Mouse (Mus musculus) left cerebral cortex, adult 8-10 months (tissue): ENCODE results near the gene Cat. TPM values are rescaled to one million over a fixed set of nuclear protein-coding genes. Genes with fewer than 3 reads are reported as not detected.

Experiments used
- DNase-seq, 2 experiments: peaks; one replicate each; pipeline ENCODE4 v3.0.0; 2022; ENCODE audit warnings: low spot score in 2 of 2
- total RNA-seq, 4 experiments: library from RNA; stranded (reverse); gene quantifications; 2 replicates each; pipeline ENCODE4 v1.2.4; 2022

The Cat gene
- total RNA-seq, 4 experiments from 2014 or later, result 43.7 to 51.4 (median 48.4) TPM

DNA sequence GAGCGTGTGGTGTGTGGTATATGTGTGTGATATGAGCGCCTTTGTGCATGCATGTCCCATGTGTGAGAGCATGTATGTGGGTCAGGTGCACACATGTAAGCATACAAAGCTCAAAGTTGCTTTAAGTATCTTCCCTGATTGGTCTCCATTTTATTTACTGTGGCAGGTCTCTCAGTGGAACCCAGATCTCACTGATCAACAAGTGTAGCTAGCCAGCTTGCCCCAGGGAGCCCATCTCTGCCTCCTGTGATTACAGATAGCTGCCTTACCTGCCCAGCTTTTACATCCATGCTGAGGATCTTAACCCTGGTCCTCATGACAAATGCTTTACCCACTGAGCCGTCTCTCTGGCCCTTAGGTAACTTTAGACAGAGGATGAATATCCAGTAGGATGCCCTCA, 6.6 kb downstream of the Cat start:
- DNase-seq, result no peak

DNA sequence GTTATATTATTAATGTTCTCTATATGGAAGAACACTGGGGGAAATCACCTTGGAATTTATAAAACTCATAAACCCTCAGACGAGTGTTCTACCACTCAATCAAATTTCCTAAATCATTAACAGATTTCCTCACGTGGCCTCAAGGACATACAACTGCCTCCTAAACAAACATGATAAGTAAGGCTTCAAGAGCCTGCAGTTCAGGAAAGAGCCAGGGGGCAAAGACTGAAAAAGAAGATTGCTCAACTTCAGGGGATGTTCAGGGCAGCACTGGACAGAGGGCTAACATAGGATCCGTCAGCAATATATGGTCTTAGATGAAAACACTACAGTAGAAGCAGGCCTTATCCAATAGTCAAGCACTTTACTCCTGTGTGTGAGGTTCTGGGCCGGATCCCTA, 7.5 kb downstream of the Cat start:
- no peak for DNase-seq

DNA sequence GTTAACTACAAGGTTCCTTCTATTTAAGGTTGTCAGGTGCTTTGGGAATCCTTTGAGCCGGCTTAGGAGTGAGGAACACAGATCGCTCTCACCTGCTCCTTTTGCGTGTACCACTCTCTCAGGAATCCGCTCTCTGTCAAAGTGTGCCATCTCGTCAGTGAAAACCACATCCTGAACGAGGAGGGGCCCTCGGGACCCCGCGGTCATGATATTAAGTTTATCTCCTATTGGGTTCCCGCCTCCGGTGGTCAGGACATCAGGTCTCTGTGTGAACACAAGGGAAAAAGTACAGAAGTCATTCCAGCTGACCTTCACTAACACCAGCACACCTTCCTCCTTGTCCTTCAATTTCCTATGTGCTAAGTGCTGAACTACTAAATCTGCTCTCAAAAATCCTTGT, 8.3 kb downstream of the Cat start:
- DNase-seq, result no peak

DNA sequence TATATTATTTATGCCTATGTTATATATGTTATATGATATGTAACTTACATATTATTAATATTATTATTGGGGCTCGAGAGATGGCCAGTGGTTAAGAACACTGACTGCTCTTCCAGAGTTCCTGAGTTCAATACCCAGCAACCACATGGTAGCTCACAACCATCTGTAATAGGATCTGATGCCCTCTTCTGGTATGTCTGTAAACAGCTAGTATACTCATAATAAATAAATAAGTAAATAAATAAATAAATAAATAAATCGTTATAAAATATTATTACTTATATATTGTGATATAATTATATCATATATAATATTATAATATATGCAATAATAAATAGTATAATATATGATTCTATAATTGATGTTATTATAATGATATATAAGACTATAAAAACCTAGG, 8.8 kb downstream of the Cat start:
- no peak for DNase-seq

DNA sequence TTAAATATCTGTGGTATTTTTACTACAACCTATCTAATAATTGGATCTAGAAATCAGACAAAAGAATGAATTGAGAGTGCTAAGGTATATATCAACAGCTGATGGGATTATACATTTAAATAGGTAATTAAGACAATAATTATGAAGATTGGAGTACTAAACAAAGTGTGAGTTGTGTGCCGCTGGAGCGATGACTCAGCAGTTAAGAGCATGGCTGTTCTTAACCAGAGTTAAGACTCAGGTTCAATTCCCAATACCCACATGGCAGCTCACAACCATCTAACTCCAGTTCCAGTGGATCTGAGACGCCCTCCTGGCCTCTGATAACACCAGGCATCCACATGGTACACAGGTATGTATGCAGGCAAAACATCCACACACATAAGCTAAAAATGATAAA, 11.6 kb downstream of the Cat start:
- no peak for DNase-seq

DNA sequence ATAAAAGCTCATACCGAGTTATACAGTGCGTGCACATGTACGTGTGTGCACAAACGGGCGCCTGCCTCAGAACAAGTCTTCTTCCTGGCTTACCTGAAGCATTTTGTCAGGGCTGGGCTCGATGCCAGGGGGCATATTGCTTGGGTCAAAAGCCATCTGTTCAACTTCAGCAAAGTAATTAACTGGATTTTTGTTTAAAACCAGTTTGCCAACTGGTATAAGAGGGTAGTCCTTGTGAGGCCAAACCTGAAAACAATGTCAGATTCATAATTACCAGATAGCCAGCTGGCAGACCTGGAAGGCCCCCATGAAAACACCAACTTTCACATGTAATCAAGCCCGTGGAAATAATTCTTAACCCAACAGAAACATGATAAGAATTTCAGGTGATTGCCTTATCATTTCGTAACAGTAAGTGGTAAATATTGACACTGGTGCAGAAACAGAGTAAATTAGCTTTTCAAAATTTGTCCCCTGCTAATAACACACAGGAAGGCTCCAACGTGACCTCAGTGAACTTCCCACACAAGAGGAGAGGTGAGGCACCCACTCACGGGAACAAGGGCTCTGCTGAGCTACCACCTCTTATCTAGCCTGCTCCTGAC, 17.9 kb downstream of the Cat start:
- DNase-seq, result no peak

DNA sequence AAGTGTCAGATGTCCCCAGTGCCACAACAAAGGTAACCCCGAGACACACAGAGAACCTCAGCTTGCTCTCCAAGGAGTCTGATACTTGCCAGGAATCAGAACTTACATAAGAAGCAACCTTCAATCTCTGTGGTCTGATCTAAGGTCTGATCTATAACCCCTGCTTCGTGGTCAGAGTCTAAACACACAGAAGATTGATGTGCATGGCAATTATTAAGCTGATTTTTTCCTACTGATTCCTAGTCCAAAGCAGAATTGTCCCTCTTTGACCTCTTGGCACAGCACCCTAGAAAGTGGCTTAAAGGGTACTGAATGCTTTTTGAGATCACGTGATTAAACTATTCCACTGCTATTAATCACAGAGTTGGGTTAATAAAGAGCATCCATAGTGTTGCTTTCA, 18.7 kb downstream of the Cat start:
- DNase-seq, result no peak

DNA sequence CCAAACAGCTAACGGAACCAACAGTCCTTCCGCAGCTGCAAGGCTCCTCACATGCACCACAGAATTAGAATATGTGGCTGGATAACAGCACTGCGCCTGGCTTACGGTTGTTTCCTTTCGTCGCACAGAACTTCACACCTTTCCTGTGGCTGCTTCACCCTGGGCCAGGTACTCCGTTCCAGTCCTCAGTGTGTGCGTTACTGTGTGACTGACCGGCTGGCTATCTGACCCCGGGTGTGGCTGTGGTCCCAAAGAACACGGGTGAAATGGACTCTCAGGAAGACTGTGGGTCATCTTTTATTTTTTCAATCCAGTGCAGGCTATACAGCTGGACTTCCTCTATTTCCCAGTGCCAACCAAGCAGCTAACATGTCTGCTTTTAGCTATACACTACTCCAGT, 19.5 kb downstream of the Cat start:
- DNase-seq, result no peak

DNA sequence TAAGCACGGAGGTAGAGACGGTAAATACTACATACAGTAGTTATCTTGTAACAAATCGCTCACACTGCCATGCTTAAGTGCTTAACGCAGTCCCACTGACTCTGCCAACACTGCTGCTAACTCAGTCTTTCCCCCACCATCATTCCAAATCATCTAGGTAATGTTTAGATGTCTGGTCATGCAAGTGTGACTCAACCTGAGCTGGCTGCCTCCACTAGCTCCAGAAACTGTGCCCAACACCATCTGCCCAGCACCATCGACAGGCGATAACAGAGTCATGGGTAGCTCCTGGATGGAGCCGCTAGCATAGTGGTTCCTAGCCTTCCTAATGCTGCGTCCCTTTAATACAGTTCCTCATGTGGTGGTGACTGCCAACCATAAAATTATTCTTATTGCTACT, 20.4 kb downstream of the Cat start:
- no peak for DNase-seq

DNA sequence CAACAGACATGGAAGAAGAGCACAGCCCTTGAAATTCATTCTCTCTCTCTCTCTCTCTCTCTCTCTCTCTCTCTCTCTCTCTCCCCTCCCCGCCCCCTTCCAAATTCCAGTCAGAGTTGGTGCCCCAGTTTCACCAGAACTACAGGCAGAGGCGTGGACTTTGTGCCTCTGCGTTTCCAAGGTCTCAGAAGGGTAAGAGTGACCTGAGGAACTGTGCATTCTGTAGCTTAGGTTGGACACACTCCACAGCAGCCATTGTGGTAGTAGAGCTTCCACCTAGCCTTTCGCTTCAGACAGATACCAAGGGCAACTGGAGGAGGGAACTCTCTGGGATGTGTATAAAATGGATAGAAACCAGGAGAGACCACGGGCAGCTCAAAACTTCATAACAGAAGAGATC, 22.2 kb downstream of the Cat start:
- no peak for DNase-seq

DNA sequence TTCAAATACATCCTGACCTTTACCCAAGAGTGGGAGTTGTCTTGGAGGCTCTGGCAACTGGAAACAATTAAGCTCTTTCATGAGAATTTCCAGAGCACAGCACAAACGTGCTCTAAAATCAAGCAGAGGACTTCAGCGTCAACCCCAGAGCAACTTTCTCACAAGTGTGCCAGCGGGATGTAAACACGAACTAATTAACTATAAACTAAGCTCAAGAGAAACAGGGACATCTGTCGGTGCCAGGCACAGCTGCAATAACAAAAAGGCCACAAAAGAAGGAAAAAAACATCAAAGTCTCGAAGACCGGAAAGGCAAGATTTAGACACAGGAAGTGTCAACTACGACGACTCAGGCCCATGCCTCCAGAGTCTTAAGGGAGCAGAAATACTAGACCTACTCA, 23.2 kb downstream of the Cat start:
- DNase-seq, result no peak

DNA sequence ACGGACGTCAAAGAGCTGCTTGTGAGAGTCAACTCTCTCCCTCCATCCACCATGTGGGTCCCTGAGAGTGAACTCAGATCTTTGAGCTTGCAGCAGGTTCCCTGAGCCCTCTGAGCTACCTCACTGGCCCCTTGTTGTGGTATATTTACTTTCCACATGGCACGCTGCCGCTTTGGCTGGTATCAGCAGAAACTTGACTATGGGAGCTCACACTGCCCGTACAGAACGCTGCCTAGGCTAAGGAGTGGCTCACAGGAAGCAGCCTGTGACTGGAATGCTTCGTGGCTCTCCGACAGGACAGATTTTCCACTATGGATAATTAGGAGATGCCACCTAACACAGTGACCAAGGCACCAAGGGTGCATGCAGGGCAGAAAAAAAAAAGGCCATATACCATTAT, 23.8 kb downstream of the Cat start:
- DNase-seq, result no peak

DNA sequence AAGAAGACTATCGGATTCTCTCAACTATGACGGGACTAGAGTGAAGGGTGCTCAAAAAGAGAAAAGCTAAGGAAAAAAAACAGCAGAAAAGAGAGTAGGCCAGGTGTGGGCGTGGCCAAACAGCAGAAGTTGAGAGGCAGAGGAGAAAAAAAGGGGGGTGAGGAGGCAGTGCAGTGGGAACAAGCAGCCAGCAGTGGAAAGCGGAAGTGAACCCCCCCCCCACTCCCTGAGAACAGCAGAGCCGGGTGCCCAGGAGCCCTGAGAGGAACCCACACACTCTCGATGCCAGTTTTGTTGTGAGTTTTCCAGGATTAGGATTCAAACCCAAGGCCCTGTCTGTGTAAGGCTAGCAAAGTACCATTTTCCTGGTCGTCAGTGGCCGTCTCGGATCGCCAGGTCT, 25.9 kb downstream of the Cat start:
- DNase-seq, result no peak

DNA sequence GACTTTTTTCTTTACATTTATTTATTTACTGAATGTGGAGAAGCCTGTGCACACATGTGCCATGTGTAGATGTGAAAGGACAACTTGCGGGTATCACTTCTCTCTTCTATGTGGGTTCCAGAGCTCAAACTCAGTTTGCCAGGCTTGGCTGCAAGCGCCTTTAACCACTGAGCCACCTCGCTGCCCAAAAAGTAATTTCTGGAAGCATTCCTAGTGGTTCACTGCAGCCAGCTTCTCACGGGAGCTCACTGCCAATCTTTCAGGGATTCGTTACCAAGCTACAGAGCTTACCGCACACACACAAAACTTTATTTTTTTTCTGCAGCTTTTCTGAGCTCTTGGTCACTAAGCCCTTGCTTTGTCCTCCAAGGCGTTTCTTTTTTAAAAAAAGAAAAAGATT, 27.3 kb downstream of the Cat start:
- DNase-seq, result no peak

DNA sequence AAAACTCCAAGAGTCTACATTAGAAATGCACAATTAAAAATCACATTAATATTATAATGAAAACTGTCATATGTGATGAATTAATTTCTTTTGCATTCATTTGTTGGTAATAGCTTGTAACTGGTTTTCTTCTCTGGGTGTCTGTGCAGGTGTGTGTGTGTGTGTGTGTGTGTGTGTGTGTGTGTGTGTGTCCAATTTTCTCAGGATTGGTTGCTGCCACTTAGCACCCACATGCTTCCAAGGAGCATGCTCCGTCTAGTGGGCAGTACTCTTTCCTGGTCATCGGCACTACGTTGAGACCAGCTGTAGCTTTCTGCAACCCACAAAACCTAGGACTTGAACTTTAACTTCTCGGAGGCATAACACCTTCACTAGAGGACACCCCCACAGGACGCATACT, 27.9 kb downstream of the Cat start:
- no peak for DNase-seq

DNA sequence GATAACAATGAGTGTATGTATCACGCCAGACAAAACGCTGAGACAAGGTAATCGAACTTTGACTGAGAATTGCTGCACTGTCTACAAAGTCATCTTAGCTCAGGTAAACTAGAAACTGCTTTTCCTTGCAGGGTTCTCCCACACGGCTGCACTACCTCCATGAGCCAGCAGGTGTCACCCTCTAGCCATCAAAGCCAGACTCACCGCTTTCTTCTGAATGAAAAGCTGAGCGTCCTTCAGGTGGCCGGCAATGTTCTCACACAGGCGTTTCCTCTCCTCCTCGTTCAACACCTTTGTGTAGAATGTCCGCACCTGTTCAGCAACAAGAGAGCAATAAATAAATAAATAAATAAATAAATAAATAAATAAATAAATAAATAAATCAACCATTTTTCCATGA, 28.3 kb downstream of the Cat start:
- peak; percentile 43 to 93 for DNase-seq

DNA sequence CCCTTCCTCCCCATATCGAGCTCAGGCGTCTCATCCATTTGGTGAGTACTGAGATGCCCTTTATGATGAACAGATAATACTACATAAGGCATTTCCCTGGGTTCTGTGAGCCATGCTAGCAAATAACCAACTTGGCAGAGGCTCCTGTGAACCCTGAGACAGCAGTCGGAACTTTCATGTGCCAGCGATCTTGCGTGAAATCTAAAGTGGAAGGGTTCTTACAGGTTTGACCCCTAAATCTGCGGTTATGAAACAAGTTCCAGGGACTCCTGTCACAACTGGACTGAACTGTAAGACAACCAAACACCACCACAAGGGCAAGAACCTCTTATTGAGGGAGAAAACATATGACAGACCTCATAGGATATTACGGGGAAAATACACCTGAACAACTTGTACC, 29.2 kb downstream of the Cat start:
- no peak for DNase-seq

DNA sequence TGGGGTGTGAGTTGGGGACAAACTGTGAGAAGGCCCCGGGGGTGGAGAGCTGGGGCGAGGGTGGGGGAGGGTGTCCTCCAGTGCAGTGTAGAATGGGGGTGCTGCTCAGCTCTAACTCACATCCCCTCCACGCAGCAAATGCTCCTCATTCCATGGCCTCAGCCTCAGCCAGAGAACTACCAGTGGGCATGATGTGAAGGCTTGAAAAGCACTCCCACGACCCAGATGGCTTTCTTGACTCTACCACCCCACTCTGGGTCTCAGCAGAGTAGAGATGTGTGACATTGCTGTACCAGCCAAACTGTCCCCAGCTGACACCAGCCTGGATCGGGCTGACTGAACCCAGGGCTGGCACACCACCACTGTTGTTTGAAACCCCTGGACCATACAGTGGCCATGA, 32.4 kb downstream of the Cat start:
- DNase-seq, result no peak

DNA sequence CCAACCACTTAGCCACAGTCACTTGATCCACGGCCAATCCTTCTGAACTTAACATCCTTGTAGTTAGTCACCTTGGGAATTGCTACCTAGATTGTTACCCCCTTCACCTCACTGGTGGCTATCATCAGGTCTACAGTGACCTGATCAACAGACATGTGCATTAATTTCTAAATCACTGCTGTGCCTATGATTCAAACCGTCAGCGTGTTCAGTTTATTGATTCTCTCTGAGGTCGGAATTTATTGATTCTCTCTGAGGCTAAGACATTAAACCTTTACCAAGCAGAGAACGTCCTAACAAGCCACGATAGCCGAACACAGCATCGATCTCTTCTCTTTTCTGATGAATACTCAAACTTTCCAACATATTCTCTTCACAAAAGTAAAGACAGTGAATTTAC, 34.7 kb downstream of the Cat start:
- no peak for DNase-seq

DNA sequence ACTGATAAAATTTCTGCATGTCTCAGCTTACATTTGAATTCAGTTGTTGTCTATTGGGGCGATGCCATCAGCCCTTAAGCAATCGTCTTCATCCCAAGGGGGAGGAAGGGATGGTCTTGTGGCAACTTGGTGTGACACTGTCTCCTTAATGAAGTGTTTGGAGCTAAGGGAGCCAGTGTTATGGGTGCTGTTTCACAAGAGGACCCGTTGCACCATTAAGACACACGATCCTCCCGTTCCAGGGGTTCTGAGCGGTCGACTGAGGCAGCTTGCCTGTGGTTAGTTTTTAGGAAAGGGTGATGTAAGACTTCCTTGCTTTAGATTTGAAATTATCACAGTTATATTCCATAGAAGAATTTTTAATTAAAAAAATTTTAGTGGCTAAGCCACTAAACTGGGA, 35.1 kb downstream of the Cat start:
- no peak for DNase-seq

DNA sequence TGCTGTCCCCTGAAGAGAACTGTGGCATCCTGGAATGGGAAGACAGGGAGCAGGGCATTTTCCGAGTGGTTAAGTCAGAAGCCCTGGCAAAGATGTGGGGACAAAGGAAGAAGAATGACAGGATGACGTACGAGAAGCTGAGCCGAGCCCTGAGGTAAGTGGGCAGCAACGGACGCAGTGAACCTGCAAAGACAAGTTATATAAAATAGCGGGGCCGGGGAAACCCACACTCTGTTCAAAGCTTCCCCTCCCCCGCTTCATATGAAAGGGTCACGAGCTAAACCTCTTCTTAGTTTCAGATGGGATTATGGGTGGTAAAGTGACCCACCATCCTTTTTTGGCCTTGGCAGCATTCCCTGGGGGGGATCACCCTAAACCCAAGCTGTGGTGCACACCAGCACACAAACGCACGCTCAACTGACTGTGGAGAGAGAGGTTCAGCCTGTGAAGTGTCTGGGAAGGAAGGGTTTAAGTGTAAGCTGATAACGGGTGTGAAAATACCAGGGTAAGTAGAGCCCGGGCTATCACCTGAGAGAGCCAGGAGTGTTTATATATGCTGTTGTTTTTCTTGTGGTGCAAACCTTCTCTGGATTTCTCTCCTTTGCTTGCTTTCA, 35.9 kb downstream of the Cat start:
- no peak for DNase-seq

DNA sequence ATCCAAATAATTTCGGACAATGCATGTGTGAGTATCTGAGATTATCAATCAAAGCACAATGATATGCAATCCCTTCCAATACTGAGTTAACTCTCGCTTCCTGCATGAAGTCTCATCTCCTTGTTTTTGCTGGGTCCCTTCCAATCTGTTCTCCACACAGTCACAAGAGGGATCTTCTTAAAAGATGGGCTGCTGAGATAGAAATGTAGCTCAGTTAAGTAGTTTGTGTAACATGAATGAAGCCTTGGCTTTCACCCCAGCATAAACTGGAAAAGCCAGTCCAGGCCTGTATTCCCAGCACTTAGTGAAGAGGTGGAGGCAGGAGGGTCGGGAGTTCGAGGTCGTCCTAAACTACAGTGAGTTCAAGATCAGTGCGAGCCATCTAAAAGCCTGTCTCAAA, 38.6 kb downstream of the Cat start:
- DNase-seq, result no peak

DNA sequence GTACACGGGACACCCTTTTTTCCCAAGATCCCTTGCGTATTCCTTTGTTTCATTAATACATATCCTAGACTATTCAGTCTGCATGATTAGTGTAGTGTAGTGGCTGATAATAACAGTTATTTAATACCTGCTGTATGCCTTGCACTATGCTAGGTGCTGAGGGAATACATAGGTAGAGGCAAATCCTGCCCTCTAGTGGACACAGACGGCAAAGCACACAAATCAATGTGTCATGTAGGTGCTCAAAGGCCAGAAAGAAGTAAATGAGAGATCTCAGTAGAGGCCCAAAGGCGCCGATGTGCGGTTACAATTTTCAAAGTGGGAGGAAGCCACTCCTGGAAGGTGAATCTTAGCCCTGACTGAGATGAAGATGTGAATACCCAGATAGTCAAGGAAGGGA, 39.2 kb downstream of the Cat start:
- DNase-seq, result peak in 1 of 2 experiments; percentile 30

DNA sequence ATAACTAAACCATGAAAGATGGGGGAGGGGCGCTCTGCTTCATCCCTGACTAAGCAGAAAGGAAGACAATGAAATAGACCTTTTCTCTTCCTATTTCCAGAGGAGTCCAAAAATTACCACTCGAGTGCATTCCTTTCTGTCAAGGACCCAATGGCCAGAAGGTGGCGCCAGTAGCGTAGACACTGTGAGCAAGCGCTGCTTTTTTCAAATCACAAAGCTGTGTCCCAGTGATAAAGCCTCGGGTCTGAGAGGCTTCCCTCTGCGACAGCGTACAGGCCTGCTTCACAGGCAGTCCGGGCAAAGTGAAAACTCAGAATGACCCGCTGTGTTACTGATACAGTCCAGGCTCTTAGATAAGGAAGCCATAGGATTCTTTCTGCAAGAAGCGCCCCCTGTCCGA, 45.2 kb downstream of the Cat start:
- DNase-seq, result peak; percentile 54
